Mouse (Mus musculus) heart, postnatal 14 days (tissue): ENCODE measurements around the gene Smad1. TPM values are rescaled to one million over a fixed set of nuclear protein-coding genes. Genes with fewer than 3 reads are reported as not detected.
"Not testable (repeated sequence)": the region's sequence is repeated elsewhere in the genome, so short reads cannot be mapped to it uniquely, and the experiment has no call there.

ENCODE experiments used
- DNase-seq, 2 experiments: peaks; one replicate each; pipeline ENCODE4 v3.0.0; 2021 to 2022
- intact Hi-C: fragments of 180-260 bp; cut with DNase I; formaldehyde crosslinking; loops from one replicate; pipeline ENCODE4 v1.15.1; 2025
- long read RNA-seq, 2 experiments: library from polyadenylated mRNA; stranded (forward); transcript quantifications; one replicate each; pipeline ENCODE4 v2.0.0; 2021
- total RNA-seq, 2 experiments: library from RNA; stranded (reverse); gene quantifications; 2 replicates each; pipeline ENCODE4 v1.2.3; 2021

Gene Smad1
- total RNA-seq, result 10 to 100 TPM; 24.3 to 24.6 TPM
- long read RNA-seq, experiment 1, transcript Smad1-202 (7 exons, 3,099 nt), result major isoform, 30 of 42 reads
- long read RNA-seq, experiment 1, partial matches to known transcripts, result 9 of 42 reads
- long read RNA-seq, experiment 1, other reads (novel, unspliced or antisense), result 3 of 42 reads
- long read RNA-seq, experiment 2, transcript Smad1-202 (7 exons, 3,099 nt), result major isoform, 33 of 44 reads
- long read RNA-seq, experiment 2, partial matches to known transcripts, result 9 of 44 reads
- long read RNA-seq, experiment 2, other reads (novel, unspliced or antisense), result 2 of 44 reads

- peak; percentile 95 to 97 for DNase-seq
- intact Hi-C loops, result loop anchor here (2.0 to 10.0 kb wide), 6 partner anchors 37 to 374 kb away; partner anchors contain the start of genes Mmaa and Zfp827
Observed at GRCm38 (mm10) chr8:79398994-79399650, at the start of gene Smad1. Gene Smad1 (minus strand): TSS chr8:79399518.

GRCm38 (mm10) chr8:79447260-79447853 is 48.0 kb upstream of the Smad1 start:
- intact Hi-C loops, result no loop called here
- DNase-seq, result no peak

- no peak for DNase-seq
- intact Hi-C loops, result no loop called here
Observed at GRCm38 (mm10) chr8:79443460-79444098, 44.3 kb upstream of the Smad1 start.

GRCm38 (mm10) chr8:79433953-79434500 is 34.7 kb upstream of the Smad1 start:
- DNase-seq, result no peak
- intact Hi-C loops, result no loop called here

- DNase-seq, result peak; percentile 27 to 55
- intact Hi-C loops, result no loop called here
Observed at GRCm38 (mm10) chr8:79414907-79415306, 15.6 kb upstream of the Smad1 start.

- no peak for DNase-seq
- intact Hi-C loops, result no loop called here
Observed at GRCm38 (mm10) chr8:79410501-79410900, 11.2 kb upstream of the Smad1 start.

- DNase-seq, intact Hi-C loops: not testable (repeated sequence)
Observed at GRCm38 (mm10) chr8:79407356-79407755, 8.0 kb upstream of the Smad1 start.

- DNase-seq, result no peak
- intact Hi-C loops, result loop anchor here (5.0 kb wide), 1 partner anchor 92 kb away; no protein-coding TSS in a partner anchor
Observed at GRCm38 (mm10) chr8:79404895-79405557, 5.7 kb upstream of the Smad1 start.

- intact Hi-C loops, result loop anchor here (5.0 kb wide), 1 partner anchor 97 kb away; no protein-coding TSS in a partner anchor
Observed at GRCm38 (mm10) chr8:79400671-79401070, 1.4 kb upstream of the Smad1 start.

GRCm38 (mm10) chr8:79398251-79398981 is 902 bp downstream of the Smad1 start:
- intact Hi-C loops, result loop anchor here (2.0 to 10.0 kb wide), 6 partner anchors 36 to 374 kb away; partner anchors contain the start of genes Mmaa and Zfp827
- peak; percentile 47 to 66 for DNase-seq

More at GRCm38 (mm10) chr8:79400671-79401070, 1.4 kb upstream of the Smad1 start:
- no peak for DNase-seq

- DNase-seq, result no peak
- intact Hi-C loops, result loop anchor here (2.0 to 10.0 kb wide), 6 partner anchors 35 to 373 kb away; partner anchors contain the start of genes Mmaa and Zfp827
Observed at GRCm38 (mm10) chr8:79397705-79398250, 1.5 kb downstream of the Smad1 start.

- DNase-seq, result no peak
- intact Hi-C loops, result loop anchor here (5.0 to 10.0 kb wide), 4 partner anchors 35 to 372 kb away; partner anchors contain the start of gene Zfp827
Observed at GRCm38 (mm10) chr8:79396911-79397310, 2.4 kb downstream of the Smad1 start.

- DNase-seq, result no peak
- intact Hi-C loops, result loop anchor here (10.0 kb wide), 1 partner anchor 369 kb away; the partner anchor contains the start of gene Zfp827
Observed at GRCm38 (mm10) chr8:79394009-79394408, 5.3 kb downstream of the Smad1 start.

GRCm38 (mm10) chr8:79393215-79393614 is 6.1 kb downstream of the Smad1 start:
- DNase-seq, result no peak
- intact Hi-C loops, result loop anchor here (10.0 kb wide), 1 partner anchor 368 kb away; the partner anchor contains the start of gene Zfp827

- DNase-seq, result no peak
- intact Hi-C loops, result loop anchor here (10.0 kb wide), 1 partner anchor 368 kb away; the partner anchor contains the start of gene Zfp827
Observed at GRCm38 (mm10) chr8:79392649-79393048, 6.7 kb downstream of the Smad1 start.

- DNase-seq, result no peak
- intact Hi-C loops, result loop anchor here (10.0 kb wide), 1 partner anchor 367 kb away; the partner anchor contains the start of gene Zfp827
Observed at GRCm38 (mm10) chr8:79391454-79391853, 7.9 kb downstream of the Smad1 start.

GRCm38 (mm10) chr8:79389074-79389786 is 10.1 kb downstream of the Smad1 start:
- intact Hi-C loops, result no loop called here
- DNase-seq, result peak; percentile 47 to 67

GRCm38 (mm10) chr8:79386831-79387230 is 12.5 kb downstream of the Smad1 start:
- intact Hi-C loops, result no loop called here
- DNase-seq, result no peak
